Mouse (Mus musculus) adrenal gland, adult (tissue): ENCODE results near the gene Tmprss2.
"Not testable (repeated sequence)": the region's sequence is repeated elsewhere in the genome, so short reads cannot be mapped to it uniquely, and the experiment has no call there.

Experiments
- DNase-seq, 2 experiments: peaks; one replicate each; pipeline ENCODE4 v3.0.0; 2022 to 2023; ENCODE audit warnings: low spot score in 1 of 2; ENCODE audit not compliant: inconsistent age in 2 of 2

The Tmprss2 gene

GRCm38 (mm10) chr16:97593057-97593456 is 17.9 kb downstream of the Tmprss2 start:
- DNase-seq, result peak; percentile 87 to 97

- no peak for DNase-seq
Observed at GRCm38 (mm10) chr16:97591512-97591911, 19.5 kb downstream of the Tmprss2 start.

GRCm38 (mm10) chr16:97582876-97583275 is 28.1 kb downstream of the Tmprss2 start:
- DNase-seq, result not testable (repeated sequence)

GRCm38 (mm10) chr16:97569426-97569825 is 41.6 kb downstream of the Tmprss2 start:
- peak; percentile 69 to 89 for DNase-seq

- DNase-seq, result peak; percentile 62 to 80
Observed at GRCm38 (mm10) chr16:97568662-97569061, 42.3 kb downstream of the Tmprss2 start.

- no peak for DNase-seq
Observed at GRCm38 (mm10) chr16:97544340-97544739, 66.7 kb downstream of the Tmprss2 start.

GRCm38 (mm10) chr16:97536859-97537258 is 74.1 kb downstream of the Tmprss2 start:
- DNase-seq, result no peak

GRCm38 (mm10) chr16:97535808-97536413 is 75.1 kb downstream of the Tmprss2 start:
- peak; percentile 63 to 86 for DNase-seq

GRCm38 (mm10) chr16:97534876-97535461 is 76.0 kb downstream of the Tmprss2 start:
- peak; percentile 76 to 91 for DNase-seq

GRCm38 (mm10) chr16:97534448-97534847 is 76.5 kb downstream of the Tmprss2 start:
- no peak for DNase-seq

GRCm38 (mm10) chr16:97533751-97534150 is 77.2 kb downstream of the Tmprss2 start:
- no peak for DNase-seq

- peak in 1 of 2 experiments; percentile 59 for DNase-seq
Observed at GRCm38 (mm10) chr16:97533126-97533525, 77.9 kb downstream of the Tmprss2 start.

GRCm38 (mm10) chr16:97529241-97529640 is 81.8 kb downstream of the Tmprss2 start:
- DNase-seq, result no peak

GRCm38 (mm10) chr16:97523024-97523423 is 88.0 kb downstream of the Tmprss2 start:
- peak; percentile 41 to 84 for DNase-seq

GRCm38 (mm10) chr16:97521983-97522382 is 89.0 kb downstream of the Tmprss2 start:
- no peak for DNase-seq

GRCm38 (mm10) chr16:97516341-97516740 is 94.7 kb downstream of the Tmprss2 start:
- DNase-seq, result no peak
